Mouse (Mus musculus): ENCODE results near the gene Olfr1200. TPM values are rescaled to one million over a fixed set of nuclear protein-coding genes. Genes with fewer than 3 reads are reported as not detected.

Gene Olfr1200
- not detected in 2 replicates for polyA plus RNA-seq (2015; fragmentation: Nextera tagmentation; extraction: Ambion mirVana)

- no peak for ATAC-seq (ENCODE audit: extremely low read depth, insufficient number of reproducible peaks, low FRiP score, low TSS enrichment)
- Histone ChIP-seq H3K27ac (replicated peaks) (no peak within 1 kb of the TSS), H3K27me3 (replicated peaks) (no peaks in the 10 kb centered on the region), H3K36me3 (no peaks in the 10 kb centered on the region), H3K4me1 (no peaks in the 10 kb centered on the region), H3K9ac (no peak within 1 kb of the TSS), H3K4me2 (no peak within 1 kb of the TSS), H3K9me3 (no peaks in the 10 kb centered on the region), H3K4me3 (no peak within 1 kb of the TSS)
- WGBS: 64% methylated on average over 2 of the region's 2 CpGs
Observed at GRCm38 (mm10) chr2:88770388-88770787, at the start of gene Olfr1200. Gene Olfr1200, minus strand, starts transcription at chr2:88770488.

GRCm38 (mm10) chr2:88814196-88814595, 43.9 kb upstream of the Olfr1200 start, which contains the start of gene Olfr1202:
Gene Olfr1202, plus strand, starts transcription at chr2:88814496.
- ATAC-seq (ENCODE audit: extremely low read depth, insufficient number of reproducible peaks, low FRiP score, low TSS enrichment): no peak

GRCm38 (mm10) chr2:88792736-88793135, 22.4 kb upstream of the Olfr1200 start, which contains the start of gene Olfr1201:
Gene Olfr1201, plus strand, starts transcription at chr2:88793036.
- Histone ChIP-seq H3K4me2 (no peak within 1 kb of the TSS), H3K4me3 (no peak within 1 kb of the TSS), H3K36me3 (no peaks in the 10 kb centered on the region), H3K9ac (no peak within 1 kb of the TSS), H3K9me3 (no peaks in the 10 kb centered on the region; the same call in 1 of the 2 replicates), H3K27me3 (replicated peaks) (no peaks in the 10 kb centered on the region), H3K27ac (replicated peaks) (no peak within 1 kb of the TSS), H3K4me1 (no peaks in the 10 kb centered on the region)
- WGBS: 74% methylated on average over 6 of the region's 6 CpGs
- ATAC-seq (ENCODE audit: extremely low read depth, insufficient number of reproducible peaks, low FRiP score, low TSS enrichment): no peak

More at GRCm38 (mm10) chr2:88814196-88814595, 43.9 kb upstream of the Olfr1200 start, which contains the start of gene Olfr1202:
- 66% methylated on average over 1 of the region's 1 CpGs for WGBS
- Histone ChIP-seq H3K9ac (no peak within 1 kb of the TSS), H3K36me3 (no peaks in the 10 kb centered on the region), H3K9me3 (no peaks in the 10 kb centered on the region), H3K4me2 (no peak within 1 kb of the TSS), H3K4me1 (no peaks in the 10 kb centered on the region), H3K4me3 (no peak within 1 kb of the TSS), H3K27me3 (replicated peaks) (no peaks in the 10 kb centered on the region), H3K27ac (replicated peaks) (no peak within 1 kb of the TSS)

- Histone ChIP-seq H3K4me2 (no peak within 1 kb of the TSS), H3K36me3 (no peaks in the 10 kb centered on the region), H3K4me3 (no peak within 1 kb of the TSS), H3K9me3 (0 out of 2 replicates have a peak, but pooled peaks cover 7% of the 10 kb centered on the region), H3K27me3 (replicated peaks) (no peaks in the 10 kb centered on the region), H3K27ac (replicated peaks) (no peak within 1 kb of the TSS), H3K9ac (no peak within 1 kb of the TSS), H3K4me1 (no peaks in the 10 kb centered on the region)
- 81% methylated on average over 2 of the region's 2 CpGs for WGBS
- no peak for ATAC-seq (ENCODE audit: extremely low read depth, insufficient number of reproducible peaks, low FRiP score, low TSS enrichment)
Observed at GRCm38 (mm10) chr2:88760369-88760768, 9.9 kb downstream of the Olfr1200 start, which contains the start of gene Olfr1199. Gene Olfr1199, minus strand, starts transcription at chr2:88760469.

- Histone ChIP-seq H3K9me3 (no peaks in the 10 kb centered on the region), H3K36me3 (no peaks in the 10 kb centered on the region), H3K27ac (replicated peaks) (no peak within 1 kb of the TSS), H3K4me3 (no peak within 1 kb of the TSS), H3K4me2 (no peak within 1 kb of the TSS), H3K27me3 (replicated peaks) (no peaks in the 10 kb centered on the region), H3K9ac (no peak within 1 kb of the TSS), H3K4me1 (no peaks in the 10 kb centered on the region)
- WGBS: 79% methylated on average over 2 of the region's 2 CpGs
- ATAC-seq (ENCODE audit: extremely low read depth, insufficient number of reproducible peaks, low FRiP score, low TSS enrichment): no peak
Observed at GRCm38 (mm10) chr2:88751270-88751669, 19.0 kb downstream of the Olfr1200 start, which contains the start of gene Olfr1198. Gene Olfr1198, minus strand, starts transcription at chr2:88751370.

GRCm38 (mm10) chr2:88743379-88743778, 26.9 kb downstream of the Olfr1200 start:
- no peaks in the 10 kb centered on the region for H3K36me3 ChIP-seq
- H3K4me3 ChIP-seq: no peak overlapping the region
- no peaks in the 10 kb centered on the region for H3K4me1 ChIP-seq
- no peaks in the 10 kb centered on the region for H3K27me3 ChIP-seq (replicated peaks)
- no peak overlapping the region for H3K27ac ChIP-seq (replicated peaks)
- peaks cover 5% of the 10 kb centered on the region; the same call in 1 of the 2 replicates for H3K9me3 ChIP-seq
- no peak for ATAC-seq (ENCODE audit: extremely low read depth, insufficient number of reproducible peaks, low FRiP score, low TSS enrichment)
- H3K9ac ChIP-seq: no peak overlapping the region
- no peak overlapping the region for H3K4me2 ChIP-seq
- WGBS: 71% methylated on average over 3 of the region's 3 CpGs

GRCm38 (mm10) chr2:88732266-88732665, 38.0 kb downstream of the Olfr1200 start, which contains the start of gene Olfr1197:
Gene Olfr1197, minus strand, starts transcription at chr2:88732366.
- Histone ChIP-seq H3K4me1 (no peaks in the 10 kb centered on the region), H3K4me2 (no peak within 1 kb of the TSS), H3K4me3 (no peak within 1 kb of the TSS), H3K27me3 (replicated peaks) (no peaks in the 10 kb centered on the region), H3K9me3 (no peaks in the 10 kb centered on the region), H3K27ac (replicated peaks) (no peak within 1 kb of the TSS), H3K9ac (no peak within 1 kb of the TSS), H3K36me3 (no peaks in the 10 kb centered on the region)
- ATAC-seq (ENCODE audit: extremely low read depth, insufficient number of reproducible peaks, low FRiP score, low TSS enrichment): no peak
- WGBS: 70% methylated on average over 1 of the region's 1 CpGs

Other genes with a start within 250 kb of the Olfr1200 start
- not detected in 2 replicates for gene Olfr1188, start 213.6 kb downstream of the Olfr1200 start, polyA plus RNA-seq (2015; fragmentation: Nextera tagmentation; extraction: Ambion mirVana)
- not detected in 2 replicates for gene Olfr1189, start 184.0 kb downstream of the Olfr1200 start, polyA plus RNA-seq (2015; fragmentation: Nextera tagmentation; extraction: Ambion mirVana)
- gene Olfr1191-ps1, start 129.9 kb downstream of the Olfr1200 start, polyA plus RNA-seq (2015; fragmentation: Nextera tagmentation; extraction: Ambion mirVana): not detected in 2 replicates
- gene Olfr1192-ps1, start 122.0 kb downstream of the Olfr1200 start, polyA plus RNA-seq (2015; fragmentation: Nextera tagmentation; extraction: Ambion mirVana): not detected in 2 replicates
- not detected in 2 replicates for gene Olfr1193, start 94.9 kb downstream of the Olfr1200 start, polyA plus RNA-seq (2015; fragmentation: Nextera tagmentation; extraction: Ambion mirVana)
- not detected in 2 replicates for gene Olfr1195, start 81.3 kb downstream of the Olfr1200 start, polyA plus RNA-seq (2015; fragmentation: Nextera tagmentation; extraction: Ambion mirVana)
- not detected in 2 replicates for gene Olfr1196, start 65.9 kb downstream of the Olfr1200 start, polyA plus RNA-seq (2015; fragmentation: Nextera tagmentation; extraction: Ambion mirVana)
- not detected in 2 replicates for gene Olfr1197, start 38.1 kb downstream of the Olfr1200 start, polyA plus RNA-seq (2015; fragmentation: Nextera tagmentation; extraction: Ambion mirVana)
- not detected in 2 replicates for gene Olfr1198, start 19.1 kb downstream of the Olfr1200 start, polyA plus RNA-seq (2015; fragmentation: Nextera tagmentation; extraction: Ambion mirVana)
- gene Olfr1199, start 10.0 kb downstream of the Olfr1200 start, polyA plus RNA-seq (2015; fragmentation: Nextera tagmentation; extraction: Ambion mirVana): not detected in 2 replicates
- not detected in 2 replicates for gene Olfr1201, start 22.5 kb upstream of the Olfr1200 start, polyA plus RNA-seq (2015; fragmentation: Nextera tagmentation; extraction: Ambion mirVana)
- gene Olfr1202, start 44.0 kb upstream of the Olfr1200 start, polyA plus RNA-seq (2015; fragmentation: Nextera tagmentation; extraction: Ambion mirVana): not detected in 2 replicates
- gene Olfr1205, start 59.2 kb upstream of the Olfr1200 start, polyA plus RNA-seq (2015; fragmentation: Nextera tagmentation; extraction: Ambion mirVana): not detected in 2 replicates
- not detected in 2 replicates for gene Olfr1204, start 78.8 kb upstream of the Olfr1200 start, polyA plus RNA-seq (2015; fragmentation: Nextera tagmentation; extraction: Ambion mirVana)
- gene Olfr1206, start 92.7 kb upstream of the Olfr1200 start, polyA plus RNA-seq (2015; fragmentation: Nextera tagmentation; extraction: Ambion mirVana): not detected in 2 replicates
- gene Olfr1208, start 131.8 kb upstream of the Olfr1200 start, polyA plus RNA-seq (2015; fragmentation: Nextera tagmentation; extraction: Ambion mirVana): not detected in 2 replicates
- gene Olfr1209, start 144.7 kb upstream of the Olfr1200 start, polyA plus RNA-seq (2015; fragmentation: Nextera tagmentation; extraction: Ambion mirVana): not detected in 2 replicates
- not detected in 2 replicates for gene Olfr1211, start 167.6 kb upstream of the Olfr1200 start, polyA plus RNA-seq (2015; fragmentation: Nextera tagmentation; extraction: Ambion mirVana)
- gene Olfr1212, start 183.5 kb upstream of the Olfr1200 start, polyA plus RNA-seq (2015; fragmentation: Nextera tagmentation; extraction: Ambion mirVana): not detected in 2 replicates
- gene Gm13762, start 209.8 kb upstream of the Olfr1200 start, polyA plus RNA-seq (2015; fragmentation: Nextera tagmentation; extraction: Ambion mirVana): not detected in 2 replicates
- gene Olfr1214, start 222.2 kb upstream of the Olfr1200 start, polyA plus RNA-seq (2015; fragmentation: Nextera tagmentation; extraction: Ambion mirVana): not detected in 2 replicates
- not detected in 2 replicates for gene Olfr1215, start 236.5 kb upstream of the Olfr1200 start, polyA plus RNA-seq (2015; fragmentation: Nextera tagmentation; extraction: Ambion mirVana)
- not detected in 2 replicates for gene Olfr1216, start 247.9 kb upstream of the Olfr1200 start, polyA plus RNA-seq (2015; fragmentation: Nextera tagmentation; extraction: Ambion mirVana)